Mouse (Mus musculus) olfactory bulb, adult 2 months (tissue): ENCODE measurements around the gene Mink1.

Experiments
- CTCF ChIP-seq: fragments of 200-500 bp; IDR thresholded peaks from 2 replicates; pipeline ENCODE4 v1.5.1; 2012; ENCODE audit warnings: low read depth, mild to moderate bottlenecking, low read length, moderate library complexity; ENCODE audit not compliant: insufficient read depth
- POLR2A ChIP-seq: fragments of 200-500 bp; IDR thresholded peaks from 2 replicates; pipeline ENCODE4 v1.6.1; 2012; ENCODE audit warnings: mild to moderate bottlenecking, low read depth, low read length, moderate library complexity; ENCODE audit not compliant: insufficient read depth

GRCm38 (mm10) chr11:70524782-70525181 lies 37.9 kb upstream of the Mink1 start:
- no peak for TF ChIP-seq POLR2A
- TF ChIP-seq CTCF = no peak
